Mouse (Mus musculus) forebrain, postnatal 0 days (tissue): ENCODE measurements around the gene Hjurp. TPM values are rescaled to one million over a fixed set of nuclear protein-coding genes. Genes with fewer than 3 reads are reported as not detected.

Experiments
- ATAC-seq: fragments of 200-750 bp; cut with Nextera tagmentation; 2 replicates; pipeline ENCODE4 v1.8.0; 2017; ENCODE audit warnings: mild to moderate bottlenecking, moderate library complexity
- DNase-seq: peaks from one replicate; pipeline ENCODE4 v3.0.0-alpha.2; 2015
- H3K27ac ChIP-seq: fragments of 300-500 bp; sonication (generic); 2 replicates; pipeline ENCODE4 v1.5.1; 2014; ENCODE audit warnings: low read depth, mild to moderate bottlenecking, antibody characterized with exemption, low read length, moderate library complexity, mixed read lengths
- H3K27me3 ChIP-seq: fragments of 300-500 bp; sonication (generic); 2 replicates; pipeline ENCODE4 v1.6.1; 2014; ENCODE audit warnings: mild to moderate bottlenecking, low read length, mixed read lengths; ENCODE audit not compliant: insufficient read depth
- H3K36me3 ChIP-seq: fragments of 300-500 bp; sonication (generic); 2 replicates; pipeline ENCODE4 v1.6.1; 2014; ENCODE audit warnings: mild to moderate bottlenecking, moderate library complexity; ENCODE audit not compliant: insufficient read depth
- H3K4me1 ChIP-seq: fragments of 300-500 bp; sonication (generic); 2 replicates; pipeline ENCODE4 v1.6.1; 2014; ENCODE audit warnings: antibody characterized with exemption; ENCODE audit not compliant: insufficient read depth
- H3K4me2 ChIP-seq: fragments of 300-500 bp; sonication (generic); 2 replicates; pipeline ENCODE4 v1.6.1; 2014; ENCODE audit warnings: low read depth, mild to moderate bottlenecking, moderate library complexity
- H3K4me3 ChIP-seq: fragments of 300-500 bp; sonication (generic); 2 replicates; pipeline ENCODE4 v1.5.1; 2014; ENCODE audit warnings: low read depth, low read length, mixed read lengths
- H3K9ac ChIP-seq: fragments of 300-500 bp; sonication (generic); 2 replicates; pipeline ENCODE4 v1.6.1; 2014; ENCODE audit warnings: mild to moderate bottlenecking
- H3K9me3 ChIP-seq: fragments of 300-500 bp; sonication (generic); 2 replicates; pipeline ENCODE4 v1.6.1; 2016; ENCODE audit warnings: low read length
- CTCF ChIP-seq: sonication (generic); IDR thresholded peaks from 2 replicates; pipeline ENCODE4 v1.5.1; 2016; ENCODE audit warnings: antibody characterized with exemption, control low read depth, low read depth
- WGBS: fragments of 180-500 bp; shearing (Covaris S2); extraction: QIAGEN DNeasy Blood & Tissue Kit; methylation state at CpG from one replicate; pipeline ENCODE4 v1.1.7; 2014; 5-methylcytosine and 5-hydroxymethylcytosine counted together
- polyA plus RNA-seq: library from polyadenylated mRNA; unstranded; fragments of >200 nt; fragmentation: Nextera tagmentation; extraction: Ambion mirVana; gene quantifications from 2 replicates; pipeline ENCODE4 v1.2.1, GENCODE M21; 2015
- total RNA-seq: library from RNA; depleted of rRNA; stranded (reverse); fragments of >200 nt; gene quantifications from 2 replicates; pipeline ENCODE4 v1.2.3, GENCODE M21; 2014

Hjurp gene
- total and polyA plus RNA-seq, 2 experiments from 2014 or later: 40.0 to 88.0 TPM

DNA sequence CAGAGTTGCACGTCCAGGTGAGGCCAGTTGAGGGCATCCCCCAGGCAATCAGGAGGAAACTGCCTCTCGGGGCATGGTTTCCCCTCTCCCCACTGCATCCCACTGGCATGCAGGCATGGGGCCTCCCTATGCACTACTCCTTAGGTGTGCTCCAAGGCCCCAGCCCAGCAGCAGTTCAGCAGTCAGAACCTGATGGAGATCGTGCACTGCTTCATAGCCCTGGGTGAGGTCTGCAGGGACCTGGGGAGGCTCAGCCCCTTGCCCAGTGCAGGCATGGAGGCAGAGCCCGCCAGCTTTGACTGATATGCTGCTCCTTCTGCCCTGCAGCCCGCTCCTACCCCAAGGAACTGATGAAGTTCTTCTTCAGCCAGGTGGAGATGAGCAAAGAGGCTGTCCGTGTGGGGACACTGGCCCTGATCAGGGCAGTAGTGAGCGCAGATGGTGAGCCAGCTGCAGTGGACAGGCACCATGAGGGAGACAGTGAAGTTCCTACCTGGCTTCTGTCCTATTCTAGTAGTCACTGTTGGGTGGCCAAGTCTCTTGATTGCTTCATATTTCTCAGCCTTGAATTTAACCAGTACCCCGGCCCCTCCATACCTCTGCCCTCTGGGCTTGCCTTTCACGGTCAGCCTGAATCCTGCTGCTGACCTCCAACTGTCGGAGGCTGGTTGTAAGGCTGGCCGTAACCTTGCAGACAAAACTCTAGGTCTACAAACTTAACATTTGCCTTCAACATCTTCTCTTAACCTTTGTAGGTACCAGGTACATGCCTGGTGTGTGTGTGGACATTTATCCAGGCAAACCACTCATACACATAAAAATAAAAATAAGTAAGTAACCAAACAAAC lies 42.2 kb downstream of the Hjurp start:
- H3K27me3 ChIP-seq: no peaks in the 10 kb centered on the region
- 64% methylated on average over 11 of the region's 11 CpGs for WGBS
- DNase-seq (no peak), ATAC-seq (no peak)
- no peak overlapping the region for H3K9ac ChIP-seq
- no peak overlapping the region for H3K27ac ChIP-seq
- no peak overlapping the region for H3K4me3 ChIP-seq
- TF ChIP-seq CTCF: no peak
- no peak overlapping the region for H3K4me2 ChIP-seq
- no peaks in the 10 kb centered on the region for H3K4me1 ChIP-seq
- no peaks in the 10 kb centered on the region for H3K36me3 ChIP-seq
- H3K9me3 ChIP-seq: peaks cover 98% of the 10 kb centered on the region

DNA sequence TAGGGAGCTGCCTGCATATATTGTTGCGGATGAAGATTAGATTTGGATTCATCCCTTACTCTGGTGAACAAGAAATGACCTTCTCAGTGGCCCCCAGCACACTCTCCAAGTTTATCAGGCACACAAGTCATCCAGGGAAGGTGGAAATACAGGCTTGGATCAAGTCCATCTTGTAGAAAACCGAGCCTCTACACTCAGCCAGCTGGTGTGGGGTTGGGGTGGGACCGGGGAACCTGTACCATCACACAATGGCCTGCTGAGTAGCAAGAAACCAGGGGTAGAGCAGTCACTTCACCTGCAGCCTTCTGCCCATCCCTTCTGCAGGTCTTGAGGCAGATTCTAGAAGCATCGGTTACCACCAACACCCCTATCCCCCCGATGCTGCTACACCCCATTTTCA lies 42.8 kb downstream of the Hjurp start:
- Histone ChIP-seq H3K4me2 (no peak overlapping the region), H3K36me3 (no peaks in the 10 kb centered on the region), H3K9ac (no peak overlapping the region), H3K27ac (no peak overlapping the region), H3K27me3 (no peaks in the 10 kb centered on the region), H3K4me3 (no peak overlapping the region), H3K9me3 (peaks cover 98% of the 10 kb centered on the region), H3K4me1 (no peaks in the 10 kb centered on the region)
- WGBS: 48% methylated on average over 5 of the region's 5 CpGs
- TF ChIP-seq CTCF: no peak
- ATAC-seq: no peak
- DNase-seq: no peak

DNA sequence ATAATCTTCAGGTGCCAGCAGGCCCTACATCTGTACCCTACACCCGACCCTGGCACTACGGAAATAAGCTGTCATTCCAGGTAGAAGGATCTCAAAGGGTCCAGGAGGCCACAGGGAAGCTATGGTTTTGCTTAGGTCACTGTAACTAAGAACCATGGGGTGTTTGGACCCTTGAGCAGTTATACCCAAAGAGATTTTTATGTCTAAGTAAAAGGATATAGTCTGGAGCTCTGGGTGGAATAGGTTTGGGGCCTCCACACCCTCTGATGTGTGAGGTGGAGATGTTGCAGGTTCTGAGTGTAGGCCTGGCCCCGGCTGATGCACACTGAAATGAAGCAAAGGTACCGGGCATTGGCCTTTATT lies 43.2 kb downstream of the Hjurp start:
- Histone ChIP-seq H3K4me1 (no peaks in the 10 kb centered on the region), H3K27me3 (no peaks in the 10 kb centered on the region), H3K4me2 (no peak overlapping the region), H3K36me3 (no peaks in the 10 kb centered on the region), H3K9ac (no peak overlapping the region), H3K4me3 (no peak overlapping the region), H3K9me3 (peaks cover 98% of the 10 kb centered on the region), H3K27ac (no peak overlapping the region)
- ATAC-seq: no peak
- no peak for TF ChIP-seq CTCF
- no peak for DNase-seq
- WGBS: 64% methylated on average over 4 of the region's 4 CpGs

DNA sequence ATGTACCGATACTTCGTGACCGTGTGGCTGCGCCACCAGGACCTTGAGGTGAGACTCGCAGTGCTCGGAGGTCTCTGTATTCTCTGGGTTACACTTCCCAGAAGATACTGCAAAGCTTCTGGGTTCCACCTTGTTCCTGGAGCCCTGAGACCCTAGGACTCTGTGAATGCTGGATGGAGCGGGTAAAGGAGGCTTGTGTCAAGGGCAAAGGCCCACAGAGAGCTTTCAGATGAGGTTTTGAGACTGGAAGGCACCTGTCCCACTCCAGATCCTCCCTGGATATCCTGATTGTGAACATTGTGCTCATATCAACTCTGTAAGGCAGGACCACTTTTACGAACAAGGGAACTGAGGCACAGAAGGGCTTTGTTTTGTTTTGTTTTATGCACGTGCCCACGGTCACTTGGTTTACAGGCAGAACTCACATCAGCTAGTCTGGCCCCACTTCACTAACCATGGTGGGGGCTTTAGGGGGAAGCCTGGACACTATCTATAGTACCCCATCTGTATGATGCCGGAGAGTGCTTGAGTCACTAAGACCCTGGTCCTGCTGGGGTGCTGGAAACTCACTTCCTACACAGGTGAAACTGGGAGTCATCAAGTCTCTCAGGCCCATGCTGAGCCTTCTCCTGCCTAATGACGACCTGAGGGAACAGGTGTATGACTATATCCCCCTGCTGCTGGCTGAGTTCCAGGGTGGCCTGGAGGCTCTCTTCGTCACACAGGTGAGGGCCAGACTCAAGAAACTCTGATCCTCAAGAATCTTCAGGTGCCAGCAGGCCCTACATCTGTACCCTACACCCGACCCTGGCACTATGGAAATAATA lies 43.8 kb downstream of the Hjurp start:
- Histone ChIP-seq H3K9me3 (peaks cover 98% of the 10 kb centered on the region), H3K36me3 (no peaks in the 10 kb centered on the region), H3K4me1 (no peaks in the 10 kb centered on the region), H3K4me3 (no peak overlapping the region), H3K4me2 (no peak overlapping the region), H3K27ac (no peak overlapping the region), H3K9ac (no peak overlapping the region), H3K27me3 (no peaks in the 10 kb centered on the region)
- DNase-seq (no peak), ATAC-seq (no peak)
- WGBS: 70% methylated on average over 14 of the region's 14 CpGs
- TF ChIP-seq CTCF: no peak

DNA sequence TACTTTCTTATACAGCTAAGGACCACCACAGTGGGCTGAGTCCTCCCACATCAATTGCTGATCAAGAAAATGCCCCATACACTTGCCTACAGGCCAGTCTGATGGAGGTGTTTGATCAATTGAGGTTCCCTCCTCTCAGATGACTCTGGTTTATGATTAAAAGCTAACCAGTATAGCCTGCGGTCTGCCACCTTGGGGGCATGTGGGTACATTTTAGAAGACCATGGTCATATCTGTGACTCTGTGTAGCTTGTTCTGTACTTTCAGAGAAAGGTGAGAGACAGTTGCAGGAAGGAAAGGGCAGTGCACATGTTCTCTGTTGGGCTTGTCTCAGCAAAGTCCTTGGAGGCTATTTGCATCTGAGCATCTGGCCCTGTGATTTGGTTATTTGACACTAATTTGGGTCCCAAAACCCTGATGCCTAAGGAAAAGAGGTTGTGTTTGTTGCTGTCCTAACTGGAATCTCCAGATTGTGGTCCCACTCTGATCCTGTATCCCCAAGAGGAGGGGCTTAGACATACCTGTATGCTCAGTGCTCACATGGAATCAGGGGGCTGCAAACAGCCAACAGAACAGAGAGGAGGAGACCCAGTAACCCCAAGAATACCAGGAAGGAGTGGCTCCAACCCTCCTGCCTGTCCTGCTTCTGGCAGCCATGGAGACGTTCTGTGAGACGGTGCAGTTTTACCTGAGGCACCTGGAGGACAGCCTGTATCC lies 44.6 kb downstream of the Hjurp start:
- no peaks in the 10 kb centered on the region for H3K4me1 ChIP-seq
- no peak overlapping the region for H3K4me2 ChIP-seq
- no peaks in the 10 kb centered on the region for H3K36me3 ChIP-seq
- DNase-seq: no peak
- H3K27ac ChIP-seq: no peak overlapping the region
- no peak for TF ChIP-seq CTCF
- no peak for ATAC-seq
- no peak overlapping the region for H3K9ac ChIP-seq
- H3K9me3 ChIP-seq: peaks cover 98% of the 10 kb centered on the region
- H3K4me3 ChIP-seq: no peak overlapping the region
- WGBS: 60% methylated on average over 3 of the region's 3 CpGs
- H3K27me3 ChIP-seq: no peaks in the 10 kb centered on the region

DNA sequence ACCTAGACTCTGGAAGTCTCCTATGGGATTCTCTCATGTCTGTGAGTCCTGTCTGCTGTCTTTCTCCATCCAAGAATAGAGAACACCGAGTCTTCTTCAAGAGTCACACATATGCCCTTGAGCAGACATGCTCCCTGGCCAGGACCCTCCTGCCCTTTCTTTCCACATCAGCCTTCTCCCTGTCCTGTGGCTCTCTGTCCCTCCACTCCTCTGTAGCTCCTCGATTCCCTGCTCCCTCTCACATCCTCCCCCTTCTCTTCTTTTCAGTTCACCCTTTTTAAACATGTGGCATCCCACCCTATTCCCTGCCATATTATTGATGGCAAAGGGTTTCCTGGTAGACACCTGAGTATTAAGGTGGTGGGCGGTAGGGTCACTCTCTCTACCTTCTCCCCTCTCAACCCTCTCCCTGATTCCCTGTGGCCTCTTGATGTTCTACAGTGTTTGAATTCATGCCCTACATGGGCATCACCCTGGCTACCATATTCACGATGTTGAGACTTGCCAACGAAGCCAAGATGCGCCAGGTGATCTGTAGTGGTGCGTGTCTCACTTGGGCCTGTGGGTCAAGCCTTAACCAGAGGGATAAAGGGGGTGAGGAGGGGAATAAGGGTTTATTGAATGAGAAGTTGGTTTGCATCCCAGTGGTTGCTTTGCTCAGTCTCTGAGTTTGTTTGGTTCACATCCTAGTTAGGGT lies 45.5 kb downstream of the Hjurp start:
- 67% methylated on average over 7 of the region's 7 CpGs for WGBS

More for the DNA sequence above, 45.5 kb downstream of the Hjurp start:
- H3K9me3 ChIP-seq: peaks cover 98% of the 10 kb centered on the region
- H3K4me3 ChIP-seq: no peak overlapping the region
- ATAC-seq: no peak
- H3K36me3 ChIP-seq: no peaks in the 10 kb centered on the region
- DNase-seq: no peak
- H3K4me2 ChIP-seq: no peak overlapping the region
- no peaks in the 10 kb centered on the region for H3K4me1 ChIP-seq
- no peak overlapping the region for H3K27ac ChIP-seq
- no peaks in the 10 kb centered on the region for H3K27me3 ChIP-seq
- TF ChIP-seq CTCF: no peak
- no peak overlapping the region for H3K9ac ChIP-seq
